Mouse (Mus musculus) kidney, postnatal 10 days (tissue): Measurements from ENCODE around the gene Xpo4.
A peak's percentile ranks its signal among the peaks of the same experiment; 100 is the strongest.
"Not testable (repeated sequence)": the region's sequence is repeated elsewhere in the genome, so short reads cannot be mapped to it uniquely, and the experiment has no call there.

Source experiments
- DNase-seq: peaks from one replicate; pipeline ENCODE4 v3.0.0; 2021; ENCODE audit warnings: mixed read lengths

The Xpo4 gene

GRCm38 (mm10) chr14:57664822-57665627, at the start of gene Xpo4:
Xpo4 (minus strand) TSS chr14:57665430.
- DNase-seq: peak; percentile 89

GRCm38 (mm10) chr14:57712884-57713283, 47.7 kb upstream of the Xpo4 start:
- no peak for DNase-seq

GRCm38 (mm10) chr14:57711059-57711458, 45.8 kb upstream of the Xpo4 start:
- no peak for DNase-seq

- DNase-seq: peak; percentile 58
Observed at GRCm38 (mm10) chr14:57709171-57709570, 43.9 kb upstream of the Xpo4 start.

GRCm38 (mm10) chr14:57708580-57708979, 43.4 kb upstream of the Xpo4 start:
- DNase-seq: peak; percentile 67

GRCm38 (mm10) chr14:57707100-57707893, 42.1 kb upstream of the Xpo4 start:
- peak; percentile 61 for DNase-seq

- no peak for DNase-seq
Observed at GRCm38 (mm10) chr14:57706760-57707099, 41.5 kb upstream of the Xpo4 start.

GRCm38 (mm10) chr14:57705759-57706158, 40.5 kb upstream of the Xpo4 start:
- DNase-seq: no peak

- no peak for DNase-seq
Observed at GRCm38 (mm10) chr14:57705075-57705474, 39.8 kb upstream of the Xpo4 start.

- DNase-seq: no peak
Observed at GRCm38 (mm10) chr14:57701915-57702477, 36.8 kb upstream of the Xpo4 start.

- no peak for DNase-seq
Observed at GRCm38 (mm10) chr14:57699461-57699970, 34.3 kb upstream of the Xpo4 start.

GRCm38 (mm10) chr14:57699016-57699415, 33.8 kb upstream of the Xpo4 start:
- DNase-seq: no peak

- no peak for DNase-seq
Observed at GRCm38 (mm10) chr14:57696066-57696465, 30.8 kb upstream of the Xpo4 start.

GRCm38 (mm10) chr14:57695550-57695949, 30.3 kb upstream of the Xpo4 start:
- DNase-seq: no peak

GRCm38 (mm10) chr14:57694246-57694645, 29.0 kb upstream of the Xpo4 start:
- DNase-seq: no peak

GRCm38 (mm10) chr14:57692517-57693130, 27.4 kb upstream of the Xpo4 start:
- no peak for DNase-seq

- no peak for DNase-seq
Observed at GRCm38 (mm10) chr14:57691316-57691715, 26.1 kb upstream of the Xpo4 start.

GRCm38 (mm10) chr14:57690681-57691080, 25.5 kb upstream of the Xpo4 start:
- no peak for DNase-seq

- not testable (repeated sequence) for DNase-seq
Observed at GRCm38 (mm10) chr14:57688066-57688465, 22.8 kb upstream of the Xpo4 start.

- DNase-seq: no peak
Observed at GRCm38 (mm10) chr14:57687441-57687840, 22.2 kb upstream of the Xpo4 start.

GRCm38 (mm10) chr14:57686647-57687046, 21.4 kb upstream of the Xpo4 start:
- no peak for DNase-seq

GRCm38 (mm10) chr14:57684579-57684978, 19.3 kb upstream of the Xpo4 start:
- DNase-seq: peak; percentile 85

- no peak for DNase-seq
Observed at GRCm38 (mm10) chr14:57682751-57683150, 17.5 kb upstream of the Xpo4 start.
